ENCODE assay signal across 28 mouse cellular contexts in genomic region chr4:80515087-80515486, GRCm38 (mm10).
A peak's percentile ranks its signal among the peaks of the same experiment; 100 is the strongest.
DNase-seq lines count a peak whose midpoint lies in the region; ATAC-seq and TF ChIP-seq lines count a peak whose summit lies in the region.
"Had no signal": no experiment of that assay in that cellular context is flagged by ENCODE, and none has a peak within 500 bp of the region (broad histone marks: within the 10 kb centered on the region; RNA-seq: fewer than 3 reads in every experiment).

No protein-coding gene starts in this region.

- H3K9me3 ChIP-seq in midbrain, embryonic 13.5 days: no peaks in the 10 kb centered on the region
- no peaks in the 10 kb centered on the region for H3K9me3 ChIP-seq in midbrain, embryonic 10.5 days (replicated peaks)
- no peaks in the 10 kb centered on the region for H3K9me3 ChIP-seq in midbrain, embryonic 16.5 days (replicated peaks; ENCODE audit: control insufficient read depth, low read length, poor library complexity, severe bottlenecking)
- H3K9me3 ChIP-seq in midbrain, postnatal 0 days (ENCODE audit: low read length): no peaks in the 10 kb centered on the region
- H3K9me3 ChIP-seq: embryonic facial prominence, embryonic 13.5 days; embryonic facial prominence, embryonic 15.5 days; forebrain, embryonic 10.5 days; forebrain, embryonic 12.5 days; G1E had no signal

- peak; percentile 2 for DNase-seq in embryo, embryonic 10.5 days (ENCODE audit: low spot score)
- no peak for DNase-seq in embryo, embryonic 9.5 days (ENCODE audit: extremely low spot score)
- DNase-seq in midbrain, embryonic 10.5 days (ENCODE audit: low spot score): no peak
- DNase-seq in midbrain, postnatal 0 days (ENCODE audit: low spot score): no peak
- peak; percentile 7 for DNase-seq in brain, embryonic 14.5 days (ENCODE audit: low read depth)
- DNase-seq in ovary, postnatal 36 days (ENCODE audit: low spot score): no peak
- DNase-seq: adrenal gland, adult 8-10 months; adrenal gland, postnatal 14 days; adrenal gland, postnatal 36 days; B cell, adult 2 months; cerebellum, adult 11 months; cerebellum, adult 18-20 months; cerebellum, adult 9-10 months; cerebellum, postnatal 10 days; cerebellum, postnatal 25 days had no signal

- H3K9ac ChIP-seq in midbrain, embryonic 13.5 days (replicated peaks): no peak overlapping the region
- no peak overlapping the region for H3K9ac ChIP-seq in midbrain, embryonic 16.5 days (ENCODE audit: low read depth, low read length)
- H3K9ac ChIP-seq in midbrain, postnatal 0 days (replicated peaks; ENCODE audit: low read length, poor library complexity, severe bottlenecking): no peak overlapping the region
- H3K9ac ChIP-seq: embryonic facial prominence, embryonic 13.5 days; embryonic facial prominence, embryonic 15.5 days; forebrain, embryonic 12.5 days had no signal

- 31% methylated on average over 2 of the region's 2 CpGs for WGBS in midbrain, embryonic 13.5 days
- WGBS in midbrain, embryonic 10.5 days: 37% methylated on average over 2 of the region's 2 CpGs
- WGBS in midbrain, embryonic 16.5 days: 20% methylated on average over 2 of the region's 2 CpGs
- WGBS in midbrain, postnatal 0 days: 41% methylated on average over 2 of the region's 2 CpGs

- peaks cover 12% of the 10 kb centered on the region; the same call in 1 of the 2 replicates for H3K4me1 ChIP-seq in midbrain, embryonic 13.5 days (replicated peaks)
- peaks cover 26% of the 10 kb centered on the region for H3K4me1 ChIP-seq in midbrain, embryonic 10.5 days
- 0 out of 2 replicates have a peak, but pooled peaks cover 6% of the 10 kb centered on the region for H3K4me1 ChIP-seq in midbrain, embryonic 16.5 days (ENCODE audit: control insufficient read depth, insufficient read depth, low read length)
- H3K4me1 ChIP-seq in midbrain, postnatal 0 days (ENCODE audit: insufficient read depth, low read length): 0 out of 2 replicates have a peak, but pooled peaks cover 2% of the 10 kb centered on the region
- H3K4me1 ChIP-seq: embryonic facial prominence, embryonic 15.5 days had no signal

- no peak for TF ChIP-seq CTCF in midbrain, postnatal 0 days (IDR thresholded peaks at IDR 0.05)
- no peak for TF ChIP-seq CTCF in brain, embryonic 14.5 days (IDR thresholded peaks at IDR 0.05; ENCODE audit: borderline replicate concordance, extremely low read depth, insufficient read depth, insufficient read length)

- H3K27ac ChIP-seq in midbrain, embryonic 13.5 days: no peak overlapping the region
- H3K27ac ChIP-seq in midbrain, embryonic 10.5 days (replicated peaks): no peak overlapping the region
- H3K27ac ChIP-seq in midbrain, embryonic 16.5 days (ENCODE audit: low read length): no peak overlapping the region
- no peak overlapping the region for H3K27ac ChIP-seq in midbrain, postnatal 0 days (ENCODE audit: low read depth, low read length)
- H3K27ac ChIP-seq: embryonic facial prominence, embryonic 13.5 days; embryonic facial prominence, embryonic 15.5 days; forebrain, embryonic 10.5 days; forebrain, embryonic 12.5 days had no signal

- TF ChIP-seq POLR2A in brain, embryonic 14.5 days (IDR thresholded peaks at IDR 0.05; ENCODE audit: borderline replicate concordance, extremely low read depth, insufficient read depth, insufficient read length, poor library complexity, severe bottlenecking): no peak

- H3K36me3 ChIP-seq in midbrain, embryonic 13.5 days: no peaks in the 10 kb centered on the region
- no peaks in the 10 kb centered on the region for H3K36me3 ChIP-seq in midbrain, embryonic 10.5 days
- H3K36me3 ChIP-seq in midbrain, embryonic 16.5 days (ENCODE audit: control insufficient read depth, insufficient read depth, low read length): no peaks in the 10 kb centered on the region
- no peaks in the 10 kb centered on the region for H3K36me3 ChIP-seq in midbrain, postnatal 0 days (ENCODE audit: insufficient read depth, low read length)
- H3K36me3 ChIP-seq: embryonic facial prominence, embryonic 13.5 days; embryonic facial prominence, embryonic 15.5 days; forebrain, embryonic 10.5 days; forebrain, embryonic 12.5 days; G1E had no signal

- no peak overlapping the region for H3K4me2 ChIP-seq in midbrain, embryonic 13.5 days (replicated peaks)
- no peak overlapping the region for H3K4me2 ChIP-seq in midbrain, embryonic 16.5 days (ENCODE audit: low read length)
- H3K4me2 ChIP-seq in midbrain, postnatal 0 days (ENCODE audit: low read depth, low read length, poor library complexity, severe bottlenecking): no peak overlapping the region
- H3K4me2 ChIP-seq: embryonic facial prominence, embryonic 13.5 days; embryonic facial prominence, embryonic 15.5 days; forebrain, embryonic 12.5 days had no signal

- no peak overlapping the region for H3K4me3 ChIP-seq in midbrain, embryonic 13.5 days (replicated peaks)
- H3K4me3 ChIP-seq in midbrain, embryonic 10.5 days: no peak overlapping the region
- no peak overlapping the region for H3K4me3 ChIP-seq in midbrain, embryonic 16.5 days (ENCODE audit: low read depth, low read length)
- no peak overlapping the region for H3K4me3 ChIP-seq in midbrain, postnatal 0 days (ENCODE audit: low read depth, low read length)
- H3K4me3 ChIP-seq: embryonic facial prominence, embryonic 13.5 days; embryonic facial prominence, embryonic 15.5 days; erythroblast, embryonic 14.5 days; forebrain, embryonic 10.5 days; forebrain, embryonic 12.5 days had no signal

- ATAC-seq in midbrain, embryonic 13.5 days: peak; percentile 53; the same call in 1 of the 2 replicates
- 0 out of 2 replicates have a peak, but pooled peaks have one; percentile 65 for ATAC-seq in midbrain, embryonic 16.5 days
- no peak for ATAC-seq in midbrain, postnatal 0 days (ENCODE audit: low FRiP score)
- ATAC-seq: activated CD4-positive, CD25-positive, alpha-beta regulatory T cell, adult 4 months; CD4-positive, CD25-positive, alpha-beta regulatory T cell, adult 4 months; forebrain, embryonic 14.5 days; Patski had no signal

- H3K27me3 ChIP-seq in midbrain, embryonic 13.5 days: no peaks in the 10 kb centered on the region; the same call in 1 of the 2 replicates
- no peaks in the 10 kb centered on the region for H3K27me3 ChIP-seq in midbrain, embryonic 10.5 days (ENCODE audit: low read depth, poor library complexity, severe bottlenecking)
- H3K27me3 ChIP-seq in midbrain, embryonic 16.5 days (ENCODE audit: control insufficient read depth, insufficient read depth, low read depth, low read length): no peaks in the 10 kb centered on the region
- H3K27me3 ChIP-seq in midbrain, postnatal 0 days (ENCODE audit: insufficient read depth, low read length): no peaks in the 10 kb centered on the region
- H3K27me3 ChIP-seq: CH12.LX; embryonic facial prominence, embryonic 13.5 days; embryonic facial prominence, embryonic 15.5 days; forebrain, embryonic 12.5 days; Patski had no signal

Comparison
In these comparisons a context has a peak if more than half of its experiments do, and no peak if none do; other contexts are left out.
1. DNase-seq: peak in embryo, embryonic 10.5 days (single experiment) and brain, embryonic 14.5 days (single experiment); none in embryo, embryonic 9.5 days (single experiment), midbrain, embryonic 10.5 days (single experiment), midbrain, postnatal 0 days (single experiment) and ovary, postnatal 36 days (single experiment).